Comparison of ENCODE assay signal across 26 mouse cellular contexts in the genomic region with DNA sequence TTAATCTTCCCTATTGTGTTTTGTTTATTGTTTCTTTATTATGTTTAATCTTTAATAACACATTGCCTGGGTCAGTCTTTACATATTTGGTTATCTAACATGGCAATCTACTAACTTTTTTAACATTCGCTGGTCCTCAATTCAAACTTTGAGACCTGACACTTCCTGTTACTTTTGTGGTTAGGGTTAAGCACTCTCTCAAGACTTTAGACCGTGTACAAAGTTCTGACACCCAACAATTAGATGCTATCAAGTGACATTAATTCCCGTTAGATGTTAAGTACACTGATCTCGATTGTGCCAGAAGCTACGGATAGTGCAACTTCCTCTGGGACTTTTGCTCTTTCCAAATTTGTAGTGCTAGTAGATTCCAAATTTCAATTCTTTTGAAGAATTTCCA. TPM values are rescaled to one million over a fixed set of nuclear protein-coding genes. Genes with fewer than 3 reads are reported as not detected.
DNase-seq lines count a peak whose midpoint lies in the region; ATAC-seq lines count a peak whose summit lies in the region.
"Had no signal": no experiment of that assay in that cellular context is flagged by ENCODE, and none has a peak within 500 bp of the region (broad histone marks: within the 10 kb centered on the region; RNA-seq: fewer than 3 reads in every experiment).

No protein-coding gene starts in this region.

- H3K4me3 ChIP-seq in forebrain, embryonic 10.5 days, result no peak overlapping the region
- H3K4me3 ChIP-seq: embryonic facial prominence, embryonic 13.5 days; embryonic facial prominence, embryonic 15.5 days; erythroblast, embryonic 14.5 days; forebrain, embryonic 13.5 days; forebrain, embryonic 15.5 days had no signal

- no peaks in the 10 kb centered on the region for H3K36me3 ChIP-seq in forebrain, embryonic 10.5 days (replicated peaks)
- H3K36me3 ChIP-seq: embryonic facial prominence, embryonic 13.5 days; embryonic facial prominence, embryonic 15.5 days; forebrain, embryonic 15.5 days; G1E had no signal

- peak; percentile 8 for DNase-seq in CD4-positive, CD25-positive, alpha-beta regulatory T cell, adult 2 months (ENCODE audit: low read depth, low spot score)
- DNase-seq in lung, postnatal 14 days, result no peak
- DNase-seq in adrenal gland, adult 2 months, result no peak
- no peak for DNase-seq in right cerebral cortex, postnatal 14 days
- DNase-seq in forebrain, embryonic 10.5 days (ENCODE audit: extremely low spot score, low spot score), result no peak
- DNase-seq: adrenal gland, adult 8-10 months; adrenal gland, postnatal 14 days; adrenal gland, postnatal 36 days; cerebellum, adult 11-12 months; cerebellum, adult 2 months; cerebellum, adult 9-10 months; cerebellum, postnatal 10 days; cerebellum, postnatal 25 days; embryo, embryonic 11 days; forebrain, postnatal 0 days had no signal

- no peaks in the 10 kb centered on the region for H3K9me3 ChIP-seq in forebrain, embryonic 10.5 days
- H3K9me3 ChIP-seq: embryonic facial prominence, embryonic 13.5 days; embryonic facial prominence, embryonic 15.5 days; forebrain, embryonic 13.5 days; forebrain, embryonic 15.5 days had no signal

- H3K27ac ChIP-seq in forebrain, embryonic 10.5 days, result no peak overlapping the region
- H3K27ac ChIP-seq: embryonic facial prominence, embryonic 13.5 days; embryonic facial prominence, embryonic 15.5 days; forebrain, embryonic 13.5 days; forebrain, embryonic 15.5 days had no signal

- ATAC-seq in activated CD4-positive, CD25-positive, alpha-beta regulatory T cell, adult 4 months, result peak; percentile 56
- ATAC-seq in hematopoietic stem cell, adult 5-6 weeks (replicated peaks in 1 of 2; ENCODE audit: insufficient read depth in 1 of 2, low FRiP score in 2 of 2, low TSS enrichment in 1 of 2, low read depth in 1 of 2, poor library complexity in 2 of 2, severe bottlenecking in 2 of 2), result peak; percentile 32 to 49; a peak in 3 of 4 replicates
- peak; percentile 63 for ATAC-seq in inflammation-experienced regulatory T-cells, adult 6 months
- ATAC-seq: forebrain, embryonic 13.5 days; forebrain, embryonic 15.5 days; forebrain, postnatal 0 days; Patski had no signal

- H3K4me1 ChIP-seq in forebrain, embryonic 10.5 days, result no peaks in the 10 kb centered on the region
- H3K4me1 ChIP-seq: embryonic facial prominence, embryonic 13.5 days; embryonic facial prominence, embryonic 15.5 days; forebrain, embryonic 13.5 days; forebrain, embryonic 15.5 days had no signal

- 82% methylated on average over 5 of the region's 5 CpGs for WGBS in forebrain, embryonic 10.5 days

- no peaks in the 10 kb centered on the region for H3K27me3 ChIP-seq in forebrain, embryonic 10.5 days (ENCODE audit: poor library complexity, severe bottlenecking)
- H3K27me3 ChIP-seq: CH12.LX; embryonic facial prominence, embryonic 13.5 days; embryonic facial prominence, embryonic 15.5 days; forebrain, embryonic 13.5 days; forebrain, embryonic 15.5 days; Patski had no signal

RNA-seq across cellular contexts. Expression of gene Camk2d, which starts 23.2 kb away (rescaled TPM):
- 10 to 100 TPM; 41.6 to 80.5 TPM for polyA plus RNA-seq in activated CD4-positive, CD25-positive, alpha-beta regulatory T cell, adult 4 months (2017; shearing (Covaris generic))
- 62.8 and 66.8 TPM in 2 replicates for total RNA-seq in hematopoietic stem cell, adult 5-6 weeks (2017)
- polyA plus RNA-seq in inflammation-experienced regulatory T-cells, adult 6 months (2017; shearing (Covaris generic)), result 10 to 100 TPM; 57.4 to 90.2 (median 67.9) TPM
- total RNA-seq in adrenal gland, adult 2 months (2021), result 100 to 1,000 TPM; 101 to 116 TPM
- 112 and 134 TPM in 2 replicates for polyA plus RNA-seq in adrenal gland, adult 2 months (2012; rRNA removed)
- 10.3 and 10.7 TPM in 2 replicates for polyA plus RNA-seq in forebrain, embryonic 10.5 days (2016; fragmentation: Nextera tagmentation; extraction: Ambion mirVana)
- polyA plus RNA-seq: erythroblast, embryonic 14.5 days; G1E had no signal
